Mouse (Mus musculus): ENCODE data around the gene Mgat5b. TPM values are rescaled to one million over a fixed set of nuclear protein-coding genes. Genes with fewer than 3 reads are reported as not detected.

Mgat5b gene
- total and polyA plus RNA-seq, 2 experiments from 2014 or later, result 31.0 to 95.4 TPM

GRCm38 (mm10) chr11:116954231-116955118 is 35.8 kb downstream of the Mgat5b start:
- 44% methylated on average over 23 of the region's 23 CpGs for WGBS

GRCm38 (mm10) chr11:116958601-116959000 is 39.9 kb downstream of the Mgat5b start:
- Histone ChIP-seq H3K4me1 (ENCODE audit: insufficient read depth) (0 out of 2 replicates have a peak, but pooled peaks cover 11% of the 10 kb centered on the region), H3K4me3 (ENCODE audit: low read depth, low read length) (no peak overlapping the region), H3K36me3 (ENCODE audit: insufficient read depth) (peaks cover 43% of the 10 kb centered on the region), H3K27me3 (ENCODE audit: insufficient read depth, low read length) (no peaks in the 10 kb centered on the region), H3K9ac (no peak overlapping the region), H3K27ac (ENCODE audit: low read depth, low read length) (no peak overlapping the region), H3K4me2 (ENCODE audit: low read depth) (no peak overlapping the region), H3K9me3 (ENCODE audit: low read length) (no peaks in the 10 kb centered on the region)
- TF ChIP-seq CTCF (IDR thresholded peaks at IDR 0.05; ENCODE audit: low read depth), result no peak
- DNase-seq (no peak), ATAC-seq (no peak)
- 52% methylated on average over 5 of the region's 5 CpGs for WGBS

More at GRCm38 (mm10) chr11:116954231-116955118, 35.8 kb downstream of the Mgat5b start:
- Histone ChIP-seq H3K27me3 (ENCODE audit: insufficient read depth, low read length) (no peaks in the 10 kb centered on the region), H3K9me3 (ENCODE audit: low read length) (no peaks in the 10 kb centered on the region), H3K4me2 (ENCODE audit: low read depth) (no peak overlapping the region), H3K36me3 (ENCODE audit: insufficient read depth) (peaks cover 50% of the 10 kb centered on the region), H3K4me1 (ENCODE audit: insufficient read depth) (0 out of 2 replicates have a peak, but pooled peaks cover 12% of the 10 kb centered on the region), H3K27ac (ENCODE audit: low read depth, low read length) (peak overlapping the region; percentile 79), H3K9ac (peak overlapping the region; percentile 11; the same call in 1 of the 2 replicates), H3K4me3 (ENCODE audit: low read depth, low read length) (no peak overlapping the region)
- TF ChIP-seq CTCF (IDR thresholded peaks at IDR 0.05; ENCODE audit: low read depth), result no peak
- DNase-seq (peak; percentile 69), ATAC-seq (peak; percentile 72)

DNA sequence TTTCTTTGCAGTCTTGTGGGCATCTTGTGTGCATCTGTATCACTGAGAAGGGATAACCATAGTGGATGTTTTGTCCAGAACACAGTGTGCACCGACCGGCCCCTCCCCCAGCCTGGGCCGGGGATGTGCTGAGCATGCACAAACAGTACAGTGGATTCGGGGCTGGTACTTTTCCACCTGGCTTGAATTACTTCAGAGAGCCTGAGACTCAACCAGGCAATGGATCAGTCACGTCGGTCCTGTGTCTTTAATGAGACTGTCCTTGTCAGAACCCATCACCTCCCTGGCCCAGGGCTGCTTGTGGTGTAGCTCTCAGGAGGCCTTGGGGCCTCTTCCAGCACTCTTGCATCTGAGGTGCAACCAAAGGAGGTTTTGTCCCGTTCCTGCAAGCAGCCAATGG is 46.4 kb downstream of the Mgat5b start:
- WGBS, result 70% methylated on average over 7 of the region's 7 CpGs
- H3K9ac ChIP-seq, result no peak overlapping the region
- peaks cover 68% of the 10 kb centered on the region for H3K36me3 ChIP-seq (ENCODE audit: insufficient read depth)
- TF ChIP-seq CTCF (IDR thresholded peaks at IDR 0.05; ENCODE audit: low read depth), result no peak
- H3K27ac ChIP-seq (ENCODE audit: low read depth, low read length), result no peak overlapping the region
- no peak overlapping the region for H3K4me2 ChIP-seq (ENCODE audit: low read depth)
- DNase-seq (no peak), ATAC-seq (no peak)
- no peaks in the 10 kb centered on the region for H3K27me3 ChIP-seq (ENCODE audit: insufficient read depth, low read length)
- no peak overlapping the region for H3K4me3 ChIP-seq (ENCODE audit: low read depth, low read length)
- no peaks in the 10 kb centered on the region for H3K4me1 ChIP-seq (ENCODE audit: insufficient read depth)
- no peaks in the 10 kb centered on the region for H3K9me3 ChIP-seq (ENCODE audit: low read length)

DNA sequence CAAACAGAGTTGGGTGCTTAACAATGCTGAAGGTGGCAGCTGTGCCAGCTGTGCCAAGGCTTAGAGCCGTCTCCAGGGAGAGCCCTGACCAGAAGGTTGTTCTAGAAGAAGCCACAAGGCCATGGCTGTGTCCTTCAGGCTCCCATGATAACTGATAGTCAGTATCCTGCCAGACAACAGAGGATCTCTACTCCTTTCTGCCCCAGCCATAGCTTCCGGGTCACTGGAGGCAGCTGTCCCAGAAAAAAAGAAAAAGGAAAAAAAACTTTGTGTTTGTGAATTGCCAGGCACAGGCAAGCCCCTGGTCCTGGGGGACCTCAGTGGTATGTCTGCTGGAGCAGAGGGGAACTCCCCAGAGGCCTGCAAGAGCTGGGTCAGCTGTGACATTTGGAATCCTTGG is 47.3 kb downstream of the Mgat5b start:
- ATAC-seq (no peak), DNase-seq (no peak)
- H3K4me3 ChIP-seq (ENCODE audit: low read depth, low read length), result no peak overlapping the region
- no peak overlapping the region for H3K9ac ChIP-seq
- H3K9me3 ChIP-seq (ENCODE audit: low read length), result no peaks in the 10 kb centered on the region
- peaks cover 70% of the 10 kb centered on the region for H3K36me3 ChIP-seq (ENCODE audit: insufficient read depth)
- H3K4me1 ChIP-seq (ENCODE audit: insufficient read depth), result no peaks in the 10 kb centered on the region
- H3K27me3 ChIP-seq (ENCODE audit: insufficient read depth, low read length), result no peaks in the 10 kb centered on the region
- no peak overlapping the region for H3K4me2 ChIP-seq (ENCODE audit: low read depth)
- no peak for TF ChIP-seq CTCF (IDR thresholded peaks at IDR 0.05; ENCODE audit: low read depth)
- 73% methylated on average over 2 of the region's 2 CpGs for WGBS
- no peak overlapping the region for H3K27ac ChIP-seq (ENCODE audit: low read depth, low read length)

DNA sequence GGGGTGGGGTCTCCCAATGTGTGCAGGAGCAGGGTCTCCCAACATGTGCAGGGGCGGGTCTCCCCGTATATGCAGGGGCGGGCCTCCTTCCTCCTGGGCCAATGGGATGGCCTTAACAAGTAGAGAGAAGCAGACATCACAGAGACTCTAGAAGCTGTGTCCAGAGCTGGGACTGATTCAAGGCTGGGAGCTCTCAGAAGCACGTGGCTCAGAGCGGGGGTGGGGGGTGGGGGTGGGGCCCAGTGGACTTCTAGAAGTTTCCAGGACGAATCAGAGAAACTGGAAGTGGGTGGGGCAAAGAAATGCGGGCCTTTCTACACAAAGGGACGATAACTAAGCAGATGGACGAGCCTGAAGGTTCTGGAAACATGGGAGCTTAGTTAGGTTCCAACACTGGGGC is 49.9 kb downstream of the Mgat5b start:
- H3K9me3 ChIP-seq (ENCODE audit: low read length), result no peaks in the 10 kb centered on the region
- 88% methylated on average over 9 of the region's 9 CpGs for WGBS
- H3K4me2 ChIP-seq (ENCODE audit: low read depth), result no peak overlapping the region
- no peak for TF ChIP-seq CTCF (IDR thresholded peaks at IDR 0.05; ENCODE audit: low read depth)
- no peak overlapping the region for H3K4me3 ChIP-seq (ENCODE audit: low read depth, low read length)
- no peaks in the 10 kb centered on the region for H3K27me3 ChIP-seq (ENCODE audit: insufficient read depth, low read length)
- H3K4me1 ChIP-seq (ENCODE audit: insufficient read depth), result no peaks in the 10 kb centered on the region
- peaks cover 67% of the 10 kb centered on the region for H3K36me3 ChIP-seq (ENCODE audit: insufficient read depth)
- DNase-seq (no peak), ATAC-seq (no peak)
- H3K27ac ChIP-seq (ENCODE audit: low read depth, low read length), result no peak overlapping the region
- no peak overlapping the region for H3K9ac ChIP-seq

DNA sequence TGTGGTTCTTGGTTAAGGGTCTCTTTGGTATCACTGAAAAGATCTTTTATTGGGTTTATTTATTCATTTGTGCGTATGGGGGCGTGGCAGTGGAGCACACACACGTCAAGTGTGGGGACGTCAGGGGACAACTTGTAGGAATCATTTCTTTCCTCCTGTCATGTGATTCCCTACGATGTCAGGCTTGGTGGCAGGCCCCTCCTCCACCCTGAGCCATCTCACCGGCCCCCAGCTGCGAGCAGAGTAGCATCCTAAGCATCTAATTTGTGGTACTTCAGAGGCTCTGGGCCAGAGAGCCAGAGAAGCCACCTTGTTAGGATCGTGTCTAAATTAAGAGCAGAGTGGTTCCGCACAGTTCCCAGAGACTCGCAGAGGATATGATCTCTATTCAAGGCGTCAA is 50.8 kb downstream of the Mgat5b start:
- DNase-seq (no peak), ATAC-seq (no peak)
- H3K4me2 ChIP-seq (ENCODE audit: low read depth), result no peak overlapping the region
- no peak overlapping the region for H3K27ac ChIP-seq (ENCODE audit: low read depth, low read length)
- H3K9ac ChIP-seq, result no peak overlapping the region
- no peaks in the 10 kb centered on the region for H3K27me3 ChIP-seq (ENCODE audit: insufficient read depth, low read length)
- 60% methylated on average over 11 of the region's 11 CpGs for WGBS
- TF ChIP-seq CTCF (IDR thresholded peaks at IDR 0.05; ENCODE audit: low read depth), result no peak
- H3K4me3 ChIP-seq (ENCODE audit: low read depth, low read length), result no peak overlapping the region
- no peaks in the 10 kb centered on the region for H3K9me3 ChIP-seq (ENCODE audit: low read length)
- no peaks in the 10 kb centered on the region for H3K4me1 ChIP-seq (ENCODE audit: insufficient read depth)
- peaks cover 71% of the 10 kb centered on the region for H3K36me3 ChIP-seq (ENCODE audit: insufficient read depth)

DNA sequence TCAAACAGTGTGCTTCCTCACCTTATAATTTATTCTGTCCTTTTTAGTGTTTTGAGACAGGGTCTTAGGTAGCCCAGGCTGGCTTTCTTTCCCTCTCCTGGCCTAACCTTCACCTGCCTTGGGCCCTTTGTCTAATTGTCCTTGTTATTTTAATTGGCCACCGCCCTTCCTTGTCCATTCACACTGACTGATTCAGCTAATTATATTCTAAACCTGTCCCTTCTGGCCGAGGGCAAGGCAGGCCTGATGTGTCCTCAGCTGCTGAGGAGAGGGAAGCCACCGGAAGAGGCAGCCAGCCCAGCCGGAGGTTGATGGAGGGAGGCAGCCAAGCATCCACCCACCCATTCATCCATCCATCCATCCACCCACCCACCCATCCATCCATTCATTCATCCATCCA is 52.2 kb downstream of the Mgat5b start:
- H3K4me1 ChIP-seq (ENCODE audit: insufficient read depth), result no peaks in the 10 kb centered on the region
- TF ChIP-seq CTCF (IDR thresholded peaks at IDR 0.05; ENCODE audit: low read depth), result no peak
- no peak for DNase-seq

More for the DNA sequence above, 52.2 kb downstream of the Mgat5b start:
- no peak overlapping the region for H3K9ac ChIP-seq
- WGBS, result 51% methylated on average over 4 of the region's 4 CpGs
- H3K4me2 ChIP-seq (ENCODE audit: low read depth), result no peak overlapping the region
- H3K4me3 ChIP-seq (ENCODE audit: low read depth, low read length), result no peak overlapping the region
- H3K27ac ChIP-seq (ENCODE audit: low read depth, low read length), result no peak overlapping the region
- peaks cover 71% of the 10 kb centered on the region for H3K36me3 ChIP-seq (ENCODE audit: insufficient read depth)
- no peaks in the 10 kb centered on the region for H3K27me3 ChIP-seq (ENCODE audit: insufficient read depth, low read length)
- no peaks in the 10 kb centered on the region for H3K9me3 ChIP-seq (ENCODE audit: low read length)
- no peak for ATAC-seq
